Mouse (Mus musculus) granulocyte monocyte progenitor cell, adult 5-6 weeks (primary cell): ENCODE measurements around the gene Ms4a15. TPM values are rescaled to one million over a fixed set of nuclear protein-coding genes. Genes with fewer than 3 reads are reported as not detected.

Experiments
- ATAC-seq: replicated peaks from 2 replicates; pipeline ENCODE4 v1.8.0; 2016; ENCODE audit warnings: mild to moderate bottlenecking, moderate TSS enrichment, inconsistent platforms; ENCODE audit not compliant: poor library complexity, severe bottlenecking
- total RNA-seq, 2 experiments: library from RNA; stranded (forward) in 1 of 2; stranded (reverse) in 1 of 2; fragments of 200-712, 200-1000 nt in 1 of 2; fragments of >200 nt in 1 of 2; fragmentation: Nextera tagmentation in 1 of 2; gene quantifications; 2 replicates each; pipeline ENCODE4 v1.2.3; 2014 to 2017

The Ms4a15 gene
- total RNA-seq (2014; fragmentation: Nextera tagmentation): not detected in 2 replicates
- total RNA-seq (2017): not detected in 2 replicates

DNA sequence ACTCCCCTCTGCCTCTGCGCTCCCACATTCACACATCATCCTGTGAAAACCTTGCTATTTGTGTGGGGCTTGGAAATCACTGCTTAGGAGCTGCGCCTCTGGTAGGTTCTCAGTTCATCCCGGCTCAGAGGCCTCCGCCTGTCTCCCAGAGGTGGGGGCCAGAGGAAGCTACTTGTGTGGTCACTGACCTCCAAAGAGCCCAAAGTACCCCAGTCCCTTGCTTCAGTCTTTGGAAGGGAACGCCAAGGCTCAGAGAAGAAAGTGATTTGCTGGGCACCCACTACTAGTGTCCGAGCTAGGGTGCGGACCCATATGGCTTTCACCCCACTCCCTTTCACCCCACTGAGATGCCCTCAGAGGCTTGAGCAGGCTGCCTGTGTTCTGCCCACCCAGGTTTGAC, at the start of gene Ms4a15:
Gene Ms4a15, minus strand, starts transcription at position 101 of the 400 bp plus-strand sequence.
- no peak for ATAC-seq

GRCm38 (mm10) chr19:11037570-11037969, 44.5 kb upstream of the Ms4a15 start:
- ATAC-seq: no peak

DNA sequence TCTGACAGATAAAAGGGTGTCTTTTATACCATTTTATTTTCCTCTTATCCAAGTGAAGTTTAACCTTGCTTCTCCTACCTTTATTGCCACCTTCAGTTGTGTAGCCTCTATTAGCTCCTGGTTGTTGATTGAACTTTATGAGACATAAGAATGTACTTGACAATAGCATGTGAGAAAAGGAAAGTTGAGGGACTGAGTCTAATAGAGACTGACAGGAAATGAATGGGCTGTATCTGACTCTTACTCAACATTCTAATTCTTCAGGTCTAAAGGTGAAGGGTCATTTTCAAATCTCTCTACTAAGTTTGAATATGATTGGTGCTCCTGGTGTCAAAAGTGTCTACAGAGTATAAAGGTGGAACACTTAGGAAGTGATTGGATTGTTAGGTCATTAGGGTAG, 29.3 kb upstream of the Ms4a15 start:
- no peak for ATAC-seq

DNA sequence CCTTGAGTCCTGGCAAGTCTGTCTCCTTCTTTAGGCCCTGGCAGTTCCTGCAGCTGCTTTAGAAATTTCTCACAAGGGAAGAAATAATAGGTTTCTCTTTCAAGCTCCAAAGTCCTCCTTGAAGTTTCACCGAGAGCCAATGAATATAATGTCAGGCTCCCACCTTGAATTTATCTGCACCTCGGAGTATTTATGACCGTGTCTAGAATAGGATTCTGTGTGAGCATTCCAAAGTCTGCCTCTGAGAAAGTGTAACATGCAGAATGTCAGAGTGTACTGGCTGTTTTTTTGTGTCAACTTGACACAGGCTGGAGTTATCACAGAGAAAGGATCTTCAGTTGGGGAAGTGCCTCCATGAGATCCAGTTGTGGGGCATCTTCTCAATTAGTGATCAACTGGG, 24.8 kb upstream of the Ms4a15 start, which contains the start of gene Ms4a18:
Gene Ms4a18, minus strand, starts transcription at position 141 of the 400 bp plus-strand sequence.
- ATAC-seq: no peak

DNA sequence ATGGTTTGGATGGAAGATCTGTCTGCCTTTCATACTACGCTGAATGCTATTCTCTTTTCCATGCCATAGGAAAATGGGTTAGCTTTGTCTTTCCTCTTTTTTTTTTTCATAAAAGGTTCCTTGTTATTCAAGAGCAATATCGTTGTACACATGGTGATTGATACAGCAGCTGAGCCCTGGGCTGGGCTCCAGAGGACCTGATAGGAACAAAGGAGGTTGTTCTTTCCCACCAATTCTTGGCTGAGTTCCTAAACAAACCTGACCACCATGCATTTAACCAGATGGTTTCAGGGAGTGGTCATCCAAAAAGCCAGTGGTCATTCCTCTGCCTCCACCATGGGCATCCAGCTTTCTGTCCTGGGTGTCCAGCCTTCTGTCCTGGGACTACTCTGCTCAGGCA, 24.2 kb upstream of the Ms4a15 start:
- ATAC-seq: no peak

DNA sequence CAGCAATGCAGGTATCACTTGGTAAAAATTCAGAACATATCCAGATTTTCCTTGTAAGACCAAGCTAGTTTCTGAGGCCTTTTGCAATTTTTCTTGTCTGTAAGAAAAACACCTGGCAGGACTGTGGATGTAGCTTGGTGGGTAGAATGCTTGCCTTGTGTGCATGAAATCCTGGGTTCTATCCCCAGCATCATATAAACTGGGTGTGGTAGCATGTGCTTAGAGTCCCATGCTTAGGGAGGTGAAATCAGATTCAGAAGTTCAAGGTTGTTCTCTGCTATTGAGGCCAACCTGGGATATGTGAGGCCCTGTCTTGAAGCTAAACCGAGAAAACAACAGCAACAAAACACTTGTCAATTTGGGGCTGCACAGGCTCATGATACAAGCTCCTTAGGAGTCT, 22.9 kb upstream of the Ms4a15 start:
- no peak for ATAC-seq

- ATAC-seq: no peak
Measured at GRCm38 (mm10) chr19:11015468-11015867, 22.4 kb upstream of the Ms4a15 start.

GRCm38 (mm10) chr19:10991911-10992310, 1.1 kb downstream of the Ms4a15 start:
- ATAC-seq: no peak

GRCm38 (mm10) chr19:10990751-10991150, 2.3 kb downstream of the Ms4a15 start:
- ATAC-seq: no peak

DNA sequence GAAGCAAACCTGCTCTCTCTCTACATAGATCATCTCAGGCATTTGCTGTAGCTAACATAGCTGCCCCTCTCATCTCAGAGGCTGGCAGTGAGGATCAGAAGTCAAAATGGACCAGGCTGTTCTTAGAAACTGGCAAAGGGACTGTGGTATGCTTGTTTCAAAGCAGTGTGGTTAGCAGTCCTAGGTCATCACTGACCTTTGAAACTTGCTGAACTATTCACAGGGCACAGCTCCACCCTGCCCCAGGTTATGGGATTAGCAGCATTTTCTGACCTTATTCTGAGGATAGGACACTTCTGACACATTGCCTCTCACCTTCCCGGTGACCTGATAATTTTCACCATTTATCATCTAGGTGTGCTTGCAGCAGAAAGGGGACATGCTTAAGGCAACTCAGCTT, 4.5 kb downstream of the Ms4a15 start:
- ATAC-seq: no peak

GRCm38 (mm10) chr19:10985889-10986288, 7.2 kb downstream of the Ms4a15 start:
- no peak for ATAC-seq

- no peak for ATAC-seq
Measured at GRCm38 (mm10) chr19:10984551-10984950, 8.5 kb downstream of the Ms4a15 start.

GRCm38 (mm10) chr19:10983146-10983545, 9.9 kb downstream of the Ms4a15 start:
- ATAC-seq: peak; percentile 43

DNA sequence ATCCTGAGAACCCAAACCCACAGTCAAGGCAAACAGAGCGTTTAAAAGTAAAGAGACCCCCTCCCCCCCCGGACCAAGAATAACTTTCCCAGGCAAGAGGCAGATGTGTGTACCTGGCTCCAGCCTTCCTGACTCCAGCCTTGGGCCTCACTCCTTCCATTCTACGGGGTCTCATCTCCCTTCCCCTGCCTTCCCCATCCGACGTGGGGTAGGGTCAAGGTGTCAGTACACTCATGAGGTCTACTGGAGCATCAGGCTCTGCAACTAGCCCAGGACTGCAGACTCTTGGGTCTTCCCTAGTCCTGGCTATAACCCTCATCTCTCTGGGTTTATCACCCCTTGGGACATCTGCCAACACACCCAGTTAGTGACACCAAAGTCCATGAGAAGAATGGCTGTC, 12.8 kb downstream of the Ms4a15 start:
- ATAC-seq: no peak

GRCm38 (mm10) chr19:10979184-10980168, 13.6 kb downstream of the Ms4a15 start:
- peak; percentile 95 for ATAC-seq

DNA sequence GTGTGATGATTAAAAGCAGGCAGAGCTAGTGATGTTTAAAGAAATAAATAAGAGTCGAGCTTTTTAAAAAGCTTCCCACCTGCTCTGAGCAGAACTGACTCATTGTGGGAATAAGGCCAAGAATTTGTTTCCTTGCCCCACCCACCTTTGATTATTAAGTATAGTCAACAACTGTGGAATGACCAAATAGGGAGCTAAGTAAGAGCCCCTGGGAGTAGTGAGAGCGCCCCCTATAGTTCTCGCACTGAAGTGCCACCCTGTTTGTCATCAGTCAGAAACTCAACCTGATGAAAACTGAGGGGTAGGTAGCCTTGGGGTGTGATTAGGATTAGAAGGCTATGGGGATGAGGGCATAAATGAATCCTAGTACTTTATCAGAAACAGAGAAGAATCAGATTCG, 16.7 kb downstream of the Ms4a15 start:
- no peak for ATAC-seq

DNA sequence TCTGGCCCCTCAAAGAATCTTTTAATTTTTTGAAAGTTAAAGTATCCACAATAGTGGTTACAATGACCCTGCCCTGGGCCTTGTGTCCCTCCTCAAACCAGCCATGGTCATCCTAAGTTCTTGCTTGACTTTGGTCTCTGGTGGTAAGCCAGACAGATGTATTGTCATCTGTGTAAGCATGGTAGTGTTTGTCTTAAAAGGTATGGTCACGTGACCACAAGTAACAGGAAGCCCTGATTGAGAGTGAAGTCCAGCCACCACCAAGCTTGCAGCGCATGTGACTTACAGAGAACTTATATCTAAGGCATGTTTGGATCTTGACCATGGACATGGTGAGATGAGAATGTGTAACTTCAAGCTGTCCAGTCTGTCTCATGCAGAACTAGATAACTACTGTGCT, 17.9 kb downstream of the Ms4a15 start:
- no peak for ATAC-seq

DNA sequence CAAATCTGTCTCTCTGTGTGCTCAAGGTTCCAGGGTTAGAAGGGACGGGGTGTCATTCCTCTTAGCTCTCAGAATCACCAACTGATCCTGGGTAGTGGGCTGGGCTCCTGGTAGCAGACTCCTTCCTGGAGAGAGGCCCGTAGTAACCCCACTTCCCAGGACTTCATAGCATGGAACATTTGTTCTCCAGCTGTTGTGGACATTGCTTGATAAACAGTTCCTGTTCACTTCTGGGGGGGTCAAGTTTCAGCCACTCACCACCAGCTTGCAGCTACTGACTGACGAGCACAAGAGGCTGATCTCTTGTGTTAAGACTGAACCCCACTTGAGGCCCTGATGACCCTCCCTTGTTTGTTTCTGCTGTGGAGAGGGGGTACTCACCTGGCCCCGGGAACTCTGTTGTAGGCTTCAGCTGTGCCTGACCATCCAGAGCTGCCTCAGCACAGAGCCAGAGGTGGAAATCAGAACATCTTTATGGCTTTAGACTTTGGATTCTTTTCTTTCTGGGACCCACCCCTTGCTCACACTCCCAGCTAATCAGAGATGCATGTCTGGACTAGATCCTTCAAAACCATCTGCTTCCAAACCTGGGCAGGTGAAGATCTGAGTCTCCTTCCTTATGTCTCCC, 18.7 kb downstream of the Ms4a15 start, which contains the start of gene Ms4a10:
Gene Ms4a10, minus strand, starts transcription at position 433 of the 628 bp plus-strand sequence.
- no peak for ATAC-seq

GRCm38 (mm10) chr19:10973187-10973586, 19.9 kb downstream of the Ms4a15 start:
- ATAC-seq: no peak

- no peak for ATAC-seq
Measured at GRCm38 (mm10) chr19:10972660-10973059, 20.4 kb downstream of the Ms4a15 start.

GRCm38 (mm10) chr19:10970457-10970856, 22.6 kb downstream of the Ms4a15 start:
- peak; percentile 37; the same call in 1 of the 2 replicates for ATAC-seq
